Mouse (Mus musculus): ENCODE measurements around the gene Ndufs7.
A peak's percentile ranks its signal among the peaks of the same experiment; 100 is the strongest.

Ndufs7 gene

GRCm38 (mm10) chr10:80262776-80263365, 13.9 kb downstream of the Ndufs7 start:
- DNase-seq: no peak

- DNase-seq: peak; percentile 99
Observed at GRCm38 (mm10) chr10:80264341-80265148, 15.6 kb downstream of the Ndufs7 start.

- DNase-seq: no peak
Observed at GRCm38 (mm10) chr10:80265149-80265486, 16.2 kb downstream of the Ndufs7 start.

GRCm38 (mm10) chr10:80270099-80270498, 21.2 kb downstream of the Ndufs7 start:
- no peak for DNase-seq

- no peak for DNase-seq
Observed at GRCm38 (mm10) chr10:80270734-80271181, 21.8 kb downstream of the Ndufs7 start.

GRCm38 (mm10) chr10:80271186-80271843, 22.4 kb downstream of the Ndufs7 start:
- DNase-seq: no peak

- DNase-seq: no peak
Observed at GRCm38 (mm10) chr10:80271870-80272585, 23.1 kb downstream of the Ndufs7 start.

- DNase-seq: no peak
Observed at GRCm38 (mm10) chr10:80273847-80274246, 24.9 kb downstream of the Ndufs7 start.

GRCm38 (mm10) chr10:80276238-80276637, 27.3 kb downstream of the Ndufs7 start:
- no peak for DNase-seq

- DNase-seq: no peak
Observed at GRCm38 (mm10) chr10:80278390-80278789, 29.5 kb downstream of the Ndufs7 start.

GRCm38 (mm10) chr10:80279273-80279672, 30.4 kb downstream of the Ndufs7 start:
- DNase-seq: no peak

GRCm38 (mm10) chr10:80281304-80281703, 32.4 kb downstream of the Ndufs7 start:
- no peak for DNase-seq

- no peak for DNase-seq
Observed at GRCm38 (mm10) chr10:80281921-80282371, 33.0 kb downstream of the Ndufs7 start.

- no peak for DNase-seq
Observed at GRCm38 (mm10) chr10:80282481-80283441, 33.8 kb downstream of the Ndufs7 start.

GRCm38 (mm10) chr10:80285222-80286070, 36.5 kb downstream of the Ndufs7 start:
- no peak for DNase-seq

GRCm38 (mm10) chr10:80288097-80288496, 39.2 kb downstream of the Ndufs7 start:
- DNase-seq: no peak

GRCm38 (mm10) chr10:80288657-80289056, 39.7 kb downstream of the Ndufs7 start:
- DNase-seq: no peak

- peak; percentile 94 for DNase-seq
Observed at GRCm38 (mm10) chr10:80292251-80293146, 43.6 kb downstream of the Ndufs7 start, which contains the start of gene Rps15. Rps15 (plus strand) TSS chr10:80292453.

GRCm38 (mm10) chr10:80293325-80293724, 44.4 kb downstream of the Ndufs7 start:
- no peak for DNase-seq

GRCm38 (mm10) chr10:80294311-80294710, 45.4 kb downstream of the Ndufs7 start:
- no peak for DNase-seq

All from right cerebral cortex, adult 18-20 months (tissue).